Mouse (Mus musculus): Measurements from ENCODE around the gene Art4. TPM values are rescaled to one million over a fixed set of nuclear protein-coding genes. Genes with fewer than 3 reads are reported as not detected.

Art4 gene
- polyA plus RNA-seq (2015; fragmentation: Nextera tagmentation; extraction: Ambion mirVana), result 2.9 and 3.9 TPM in 2 replicates

GRCm38 (mm10) chr6:136857186-136857872 is at the start of gene Art4:
TSS of gene Art4 (minus strand) at chr6:136857733.
- Histone ChIP-seq H3K9me3 (no peaks in the 10 kb centered on the region), H3K4me2 (peak within 1 kb of the TSS; percentile 15), H3K27ac (0 out of 2 replicates have a peak within 1 kb of the TSS, but pooled peaks have one; percentile 12), H3K9ac (no peak within 1 kb of the TSS), H3K4me3 (peak within 1 kb of the TSS; percentile 17; the same call in 1 of the 2 replicates), H3K4me1 (peaks cover 26% of the 10 kb centered on the region), H3K27me3 (no peaks in the 10 kb centered on the region), H3K36me3 (no peaks in the 10 kb centered on the region)
- ATAC-seq (ENCODE audit: insufficient number of reproducible peaks, low FRiP score, low TSS enrichment, low read depth), result no peak
- 52% methylated on average over 18 of the region's 18 CpGs for whole genome bisulfite sequencing

GRCm38 (mm10) chr6:136906937-136907293 is 49.4 kb upstream of the Art4 start:
- WGBS, result 78% methylated on average over 10 of the region's 10 CpGs
- H3K4me1 ChIP-seq, result peaks cover 12% of the 10 kb centered on the region
- H3K36me3 ChIP-seq, result no peaks in the 10 kb centered on the region
- no peaks in the 10 kb centered on the region for H3K27me3 ChIP-seq
- H3K9me3 ChIP-seq, result no peaks in the 10 kb centered on the region
- H3K4me2 ChIP-seq, result no peak overlapping the region
- no peak overlapping the region for H3K4me3 ChIP-seq
- no peak overlapping the region for H3K27ac ChIP-seq
- H3K9ac ChIP-seq, result no peak overlapping the region
- no peak for ATAC-seq (ENCODE audit: insufficient number of reproducible peaks, low FRiP score, low TSS enrichment, low read depth)

- Histone ChIP-seq H3K4me1 (peaks cover 12% of the 10 kb centered on the region), H3K9ac (no peak overlapping the region), H3K36me3 (no peaks in the 10 kb centered on the region), H3K27ac (peak overlapping the region; percentile 22; the same call in 1 of the 2 replicates), H3K4me2 (no peak overlapping the region), H3K4me3 (no peak overlapping the region), H3K9me3 (no peaks in the 10 kb centered on the region), H3K27me3 (no peaks in the 10 kb centered on the region)
- 0 out of 2 replicates have a peak, but pooled peaks have one; percentile 57 for ATAC-seq (ENCODE audit: insufficient number of reproducible peaks, low FRiP score, low TSS enrichment, low read depth)
- 80% methylated on average over 19 of the region's 19 CpGs for WGBS
Measured at GRCm38 (mm10) chr6:136906283-136906936, 48.9 kb upstream of the Art4 start.

GRCm38 (mm10) chr6:136903885-136904470 is 46.4 kb upstream of the Art4 start:
- no peak overlapping the region for H3K27ac ChIP-seq
- H3K4me1 ChIP-seq, result 0 out of 2 replicates have a peak, but pooled peaks cover 3% of the 10 kb centered on the region
- H3K4me3 ChIP-seq, result no peak overlapping the region
- H3K9me3 ChIP-seq, result no peaks in the 10 kb centered on the region
- no peak overlapping the region for H3K4me2 ChIP-seq
- 74% methylated on average over 8 of the region's 8 CpGs for WGBS
- H3K9ac ChIP-seq, result no peak overlapping the region
- no peak for ATAC-seq (ENCODE audit: insufficient number of reproducible peaks, low FRiP score, low TSS enrichment, low read depth)
- no peaks in the 10 kb centered on the region for H3K36me3 ChIP-seq
- no peaks in the 10 kb centered on the region for H3K27me3 ChIP-seq

- no peak overlapping the region for H3K4me2 ChIP-seq
- no peaks in the 10 kb centered on the region for H3K27me3 ChIP-seq
- H3K4me1 ChIP-seq, result peaks cover 11% of the 10 kb centered on the region; the same call in 1 of the 2 replicates
- no peaks in the 10 kb centered on the region for H3K36me3 ChIP-seq
- WGBS, result 87% methylated on average over 9 of the region's 9 CpGs
- H3K4me3 ChIP-seq, result no peak overlapping the region
- H3K27ac ChIP-seq, result no peak overlapping the region
- no peaks in the 10 kb centered on the region for H3K9me3 ChIP-seq
- no peak overlapping the region for H3K9ac ChIP-seq
- ATAC-seq (ENCODE audit: insufficient number of reproducible peaks, low FRiP score, low TSS enrichment, low read depth), result no peak
Measured at GRCm38 (mm10) chr6:136902527-136902926, 45.0 kb upstream of the Art4 start.

GRCm38 (mm10) chr6:136901010-136901409 is 43.5 kb upstream of the Art4 start:
- no peaks in the 10 kb centered on the region for H3K9me3 ChIP-seq
- no peak for ATAC-seq (ENCODE audit: insufficient number of reproducible peaks, low FRiP score, low TSS enrichment, low read depth)
- peaks cover 9% of the 10 kb centered on the region; the same call in 1 of the 2 replicates for H3K4me1 ChIP-seq
- no peak overlapping the region for H3K9ac ChIP-seq
- no peaks in the 10 kb centered on the region for H3K36me3 ChIP-seq
- H3K4me2 ChIP-seq, result no peak overlapping the region
- 45% methylated on average over 2 of the region's 2 CpGs for WGBS
- H3K27ac ChIP-seq, result no peak overlapping the region
- H3K4me3 ChIP-seq, result no peak overlapping the region
- no peaks in the 10 kb centered on the region for H3K27me3 ChIP-seq

GRCm38 (mm10) chr6:136900369-136901009 is 43.0 kb upstream of the Art4 start:
- peaks cover 8% of the 10 kb centered on the region; the same call in 1 of the 2 replicates for H3K4me1 ChIP-seq
- WGBS, result 65% methylated on average over 4 of the region's 4 CpGs
- no peak overlapping the region for H3K27ac ChIP-seq
- no peaks in the 10 kb centered on the region for H3K27me3 ChIP-seq
- no peaks in the 10 kb centered on the region for H3K9me3 ChIP-seq
- no peaks in the 10 kb centered on the region for H3K36me3 ChIP-seq
- H3K4me3 ChIP-seq, result no peak overlapping the region
- no peak overlapping the region for H3K9ac ChIP-seq
- no peak overlapping the region for H3K4me2 ChIP-seq
- no peak for ATAC-seq (ENCODE audit: insufficient number of reproducible peaks, low FRiP score, low TSS enrichment, low read depth)

- Histone ChIP-seq H3K36me3 (no peaks in the 10 kb centered on the region), H3K4me3 (no peak overlapping the region), H3K4me1 (peaks cover 18% of the 10 kb centered on the region; the same call in 1 of the 2 replicates), H3K4me2 (no peak overlapping the region), H3K27me3 (no peaks in the 10 kb centered on the region), H3K9me3 (no peaks in the 10 kb centered on the region), H3K27ac (no peak overlapping the region), H3K9ac (no peak overlapping the region)
- 77% methylated on average over 2 of the region's 2 CpGs for WGBS
- no peak for ATAC-seq (ENCODE audit: insufficient number of reproducible peaks, low FRiP score, low TSS enrichment, low read depth)
Measured at GRCm38 (mm10) chr6:136898954-136899353, 41.4 kb upstream of the Art4 start.

GRCm38 (mm10) chr6:136898222-136898621 is 40.7 kb upstream of the Art4 start:
- H3K4me3 ChIP-seq, result no peak overlapping the region

GRCm38 (mm10) chr6:136897789-136898188 is 40.3 kb upstream of the Art4 start:
- Histone ChIP-seq H3K27me3 (no peaks in the 10 kb centered on the region), H3K36me3 (no peaks in the 10 kb centered on the region), H3K9me3 (no peaks in the 10 kb centered on the region), H3K9ac (no peak overlapping the region), H3K27ac (peak overlapping the region; percentile 63), H3K4me2 (no peak overlapping the region), H3K4me3 (no peak overlapping the region), H3K4me1 (peaks cover 18% of the 10 kb centered on the region; the same call in 1 of the 2 replicates)
- ATAC-seq (ENCODE audit: insufficient number of reproducible peaks, low FRiP score, low TSS enrichment, low read depth), result no peak
- WGBS, result 53% methylated on average over 4 of the region's 4 CpGs

More at GRCm38 (mm10) chr6:136898222-136898621, 40.7 kb upstream of the Art4 start:
- ATAC-seq (ENCODE audit: insufficient number of reproducible peaks, low FRiP score, low TSS enrichment, low read depth), result no peak
- Histone ChIP-seq H3K9me3 (no peaks in the 10 kb centered on the region), H3K4me2 (no peak overlapping the region), H3K9ac (no peak overlapping the region), H3K27me3 (no peaks in the 10 kb centered on the region), H3K4me1 (peaks cover 18% of the 10 kb centered on the region; the same call in 1 of the 2 replicates), H3K27ac (peak overlapping the region; percentile 63; the same call in 1 of the 2 replicates), H3K36me3 (no peaks in the 10 kb centered on the region)
- 20% methylated on average over 4 of the region's 4 CpGs for WGBS

GRCm38 (mm10) chr6:136894532-136895339 is 37.2 kb upstream of the Art4 start:
- Histone ChIP-seq H3K27me3 (no peaks in the 10 kb centered on the region), H3K36me3 (no peaks in the 10 kb centered on the region), H3K4me3 (no peak overlapping the region), H3K27ac (peak overlapping the region; percentile 63), H3K4me1 (peaks cover 18% of the 10 kb centered on the region; the same call in 1 of the 2 replicates), H3K9ac (no peak overlapping the region), H3K9me3 (no peaks in the 10 kb centered on the region), H3K4me2 (no peak overlapping the region)
- ATAC-seq (ENCODE audit: insufficient number of reproducible peaks, low FRiP score, low TSS enrichment, low read depth), result no peak
- WGBS, result 34% methylated on average over 15 of the region's 15 CpGs

All from limb, embryonic 15.5 days (tissue).